ENCODE assay signal across 10 mouse cellular contexts in genomic region chr13:23537006-23537710, GRCm38 (mm10). TPM values are rescaled to one million over a fixed set of nuclear protein-coding genes. Genes with fewer than 3 reads are reported as not detected.
DNase-seq lines count a peak whose midpoint lies in the region; ATAC-seq and TF ChIP-seq lines count a peak whose summit lies in the region.
"Had no signal": no experiment of that assay in that cellular context is flagged by ENCODE, and none has a peak within 500 bp of the region (broad histone marks: within the 10 kb centered on the region; RNA-seq: fewer than 3 reads in every experiment).

No protein-coding gene starts in this region.

- peaks cover 30% of the 10 kb centered on the region for H3K4me1 ChIP-seq in heart, embryonic 15.5 days (replicated peaks)
- peaks cover 9 to 58% of the 10 kb centered on the region in 2 experiments; a peak in 3 of 4 replicates for H3K4me1 ChIP-seq in CH12.LX (ENCODE audit: control insufficient read depth in 1 of 2, insufficient read depth in 2 of 2)
- H3K4me1 ChIP-seq in forebrain, embryonic 12.5 days, result peaks cover 31% of the 10 kb centered on the region
- peaks cover 22% of the 10 kb centered on the region for H3K4me1 ChIP-seq in limb, embryonic 14.5 days (ENCODE audit: control insufficient read depth, insufficient read depth, low read length)

- no peaks in the 10 kb centered on the region for H3K9me3 ChIP-seq in heart, embryonic 15.5 days (replicated peaks)
- H3K9me3 ChIP-seq in CH12.LX (replicated peaks; ENCODE audit: low read length), result no peaks in the 10 kb centered on the region
- no peaks in the 10 kb centered on the region for H3K9me3 ChIP-seq in forebrain, embryonic 12.5 days
- no peaks in the 10 kb centered on the region for H3K9me3 ChIP-seq in limb, embryonic 14.5 days (ENCODE audit: control insufficient read depth, low read length)
- H3K9me3 ChIP-seq: G1E had no signal

- H3K79me2 ChIP-seq in CH12.LX (replicated peaks; ENCODE audit: control insufficient read depth, extremely low read depth, insufficient read depth, poor library complexity, severe bottlenecking), result no peaks in the 10 kb centered on the region

- no peak for ATAC-seq in heart, embryonic 15.5 days (replicated peaks; ENCODE audit: insufficient number of reproducible peaks, insufficient read depth, low FRiP score, low read depth)
- ATAC-seq in forebrain, embryonic 12.5 days (ENCODE audit: low FRiP score), result no peak
- ATAC-seq in limb, embryonic 14.5 days (ENCODE audit: low FRiP score, low read depth), result no peak
- no peak for ATAC-seq in erythroid progenitor cell, adult 5-6 weeks (replicated peaks; ENCODE audit: low FRiP score, poor library complexity, severe bottlenecking)

- TF ChIP-seq POLR2A in CH12.LX (IDR thresholded peaks at IDR 0.05; ENCODE audit: low read depth, low read length), result no peak
- no peak for TF ChIP-seq POLR2A in limb, embryonic 14.5 days (IDR thresholded peaks at IDR 0.05; ENCODE audit: borderline replicate concordance, extremely low read depth, insufficient read depth, insufficient read length)

- intact Hi-C loops in heart, postnatal 14 days (cut with DNase I), result no loop called here
- intact Hi-C loops in left cerebral cortex, postnatal 36 days (cut with DNase I), result loop anchor here (10.0 kb wide), 1 partner anchor 1822 kb away; the partner anchor contains the start of genes Hist1h2ai, Hist1h2bl and Hist1h3h

- H3K27me3 ChIP-seq in heart, embryonic 15.5 days, result no peaks in the 10 kb centered on the region
- no peaks in the 10 kb centered on the region for H3K27me3 ChIP-seq in CH12.LX (replicated peaks)
- H3K27me3 ChIP-seq in forebrain, embryonic 12.5 days, result no peaks in the 10 kb centered on the region
- H3K27me3 ChIP-seq in limb, embryonic 14.5 days (ENCODE audit: control insufficient read depth, insufficient read depth, low read length), result no peaks in the 10 kb centered on the region

- in situ Hi-C loops in CH12.LX (cut with MboI; ENCODE audit: low pct_ligation_motif_present, low pct_unique_long_range_greater_than_20kb, low sequenced_read_pairs), result no loop called here

- no peak overlapping the region for H3K4me3 ChIP-seq in heart, embryonic 15.5 days
- H3K4me3 ChIP-seq in CH12.LX (replicated peaks in 1 of 3; ENCODE audit: low read depth in 2 of 3, low read length in 2 of 3, poor library complexity in 1 of 3), result peak overlapping the region in 1 of 3 experiments; percentile 55
- H3K4me3 ChIP-seq in forebrain, embryonic 12.5 days (replicated peaks), result peak overlapping the region; percentile 50
- H3K4me3 ChIP-seq in limb, embryonic 14.5 days (replicated peaks; ENCODE audit: low read length), result peak overlapping the region; percentile 55; the same call in 1 of the 2 replicates

- no peak for TF ChIP-seq CTCF in CH12.LX (conservative IDR thresholded peaks at IDR 0.05 in 1 of 2, IDR thresholded peaks at IDR 0.05 in 1 of 2; ENCODE audit: low read depth in 2 of 2, low read length in 2 of 2)

- DNase-seq in heart, postnatal 14 days, result no peak
- no peak for DNase-seq in CH12.LX (ENCODE audit: extremely low read depth)
- no peak for DNase-seq in limb, embryonic 14.5 days (ENCODE audit: low spot score)
- no peak for DNase-seq in left cerebral cortex, postnatal 36 days (ENCODE audit: low spot score in 2 of 2)
- no peak for DNase-seq in frontal cortex, postnatal 36 days (ENCODE audit: low spot score in 2 of 2)
- DNase-seq: thymus, adult 18-20 months had no signal

- TF ChIP-seq RAD21 in CH12.LX (IDR thresholded peaks at IDR 0.05; ENCODE audit: low read depth, low read length), result no peak

- peak overlapping the region; percentile 79; the same call in 1 of the 2 replicates for H3K4me2 ChIP-seq in heart, embryonic 15.5 days
- H3K4me2 ChIP-seq in CH12.LX (ENCODE audit: insufficient read depth, low read depth, poor library complexity, severe bottlenecking), result peak overlapping the region; percentile 81
- peak overlapping the region; percentile 58 for H3K4me2 ChIP-seq in forebrain, embryonic 12.5 days
- H3K4me2 ChIP-seq in limb, embryonic 14.5 days (replicated peaks; ENCODE audit: low read depth, low read length, severe bottlenecking), result peak overlapping the region; percentile 49

- H3K36me3 ChIP-seq in heart, embryonic 15.5 days, result no peaks in the 10 kb centered on the region
- H3K36me3 ChIP-seq in CH12.LX (replicated peaks in 1 of 2; ENCODE audit: control insufficient read depth in 1 of 2, insufficient read depth in 1 of 2, low read length in 1 of 2), result no peaks in the 10 kb centered on the region
- no peaks in the 10 kb centered on the region for H3K36me3 ChIP-seq in forebrain, embryonic 12.5 days (replicated peaks)
- no peaks in the 10 kb centered on the region for H3K36me3 ChIP-seq in limb, embryonic 14.5 days (ENCODE audit: control insufficient read depth, insufficient read depth, low read length)
- H3K36me3 ChIP-seq: G1E had no signal

- dilution Hi-C loops in CH12.LX (cut with MboI; ENCODE audit: extremely low pct_ligation_motif_present, extremely low pct_unique_long_range_greater_than_20kb, low sequenced_read_pairs), result no loop called here

- TF ChIP-seq EP300 in CH12.LX (IDR thresholded peaks at IDR 0.05; ENCODE audit: low read length), result no peak

- H3K9ac ChIP-seq in heart, embryonic 15.5 days, result no peak overlapping the region
- peak overlapping the region; percentile 95 for H3K9ac ChIP-seq in CH12.LX (ENCODE audit: insufficient read depth, low read depth)
- H3K9ac ChIP-seq in forebrain, embryonic 12.5 days, result peak overlapping the region; percentile 63; the same call in 1 of the 2 replicates
- no peak overlapping the region for H3K9ac ChIP-seq in limb, embryonic 14.5 days (ENCODE audit: low read depth, low read length, severe bottlenecking)

- 73% methylated on average over 3 of the region's 3 CpGs for WGBS in heart, embryonic 15.5 days
- WGBS in forebrain, embryonic 12.5 days, result 77% methylated on average over 3 of the region's 3 CpGs
- 65% methylated on average over 3 of the region's 3 CpGs for WGBS in limb, embryonic 14.5 days

- H3K27ac ChIP-seq in heart, embryonic 15.5 days, result no peak overlapping the region
- H3K27ac ChIP-seq in CH12.LX (ENCODE audit: insufficient read depth, low read depth), result peak overlapping the region; percentile 56
- H3K27ac ChIP-seq in forebrain, embryonic 12.5 days, result 0 out of 2 replicates have a peak overlapping the region, but pooled peaks have one; percentile 58
- no peak overlapping the region for H3K27ac ChIP-seq in limb, embryonic 14.5 days (replicated peaks; ENCODE audit: low read depth, low read length)

RNA-seq across cellular contexts. Expression of gene Hist1h3g, which starts 1.9 kb away (rescaled TPM):
- 1.6 and 3.1 TPM in 2 replicates for polyA plus RNA-seq in heart, embryonic 15.5 days (2015; fragmentation: Nextera tagmentation; extraction: Ambion mirVana)
- total RNA-seq in heart, postnatal 14 days (2021), result 10 to 100 TPM; 13.1 to 34.3 TPM
- total RNA-seq in CH12.LX (2012; rRNA removed) (608 and 749 TPM in 2 replicates), CH12.LX (2014; rRNA removed) (50.1 and 75.3 TPM in 2 replicates)
- polyA plus RNA-seq in CH12.LX (2012; ENCODE audit: insufficient read length, low read depth), result 3.4 and 3.6 TPM in 2 replicates
- 7.2 and 8.3 TPM in 2 replicates for polyA plus RNA-seq in forebrain, embryonic 12.5 days (2016; fragmentation: Nextera tagmentation; extraction: Ambion mirVana)
- 32.6 and 62.7 TPM in 2 replicates for polyA plus RNA-seq in limb, embryonic 14.5 days (2012; rRNA removed)
- 4.1 and 6.7 TPM in 2 replicates for polyA plus RNA-seq in limb, embryonic 14.5 days (2014; fragmentation: Nextera tagmentation; extraction: Ambion mirVana)
- 573 TPM in 2 replicates for total RNA-seq in erythroid progenitor cell, adult 5-6 weeks (2015; ENCODE audit: low replicate concordance)
- total RNA-seq in erythroid progenitor cell, adult 5-6 weeks (2017; ENCODE audit: low replicate concordance), result 250 and 889 TPM in 2 replicates
- total RNA-seq in left cerebral cortex, postnatal 36 days (2021), result 1 to 10 TPM; 3.6 to 4.6 TPM

RNA-seq across cellular contexts. Expression of gene Hist1h2af, which starts 3.5 kb away (rescaled TPM):
- 2.2 and 2.6 TPM in 2 replicates for polyA plus RNA-seq in heart, embryonic 15.5 days (2015; fragmentation: Nextera tagmentation; extraction: Ambion mirVana)
- total RNA-seq in heart, postnatal 14 days (2021), result 100 to 1,000 TPM in 1 of 2 experiments, 10 to 100 TPM in 1; 49.0 to 131 TPM
- total RNA-seq in CH12.LX (2012; rRNA removed) (824 and 932 TPM in 2 replicates), CH12.LX (2014; rRNA removed) (45.2 and 57.1 TPM in 2 replicates)
- polyA plus RNA-seq in CH12.LX (2012; ENCODE audit: insufficient read length, low read depth), result 68.6 and 97.0 TPM in 2 replicates
- polyA plus RNA-seq in forebrain, embryonic 12.5 days (2016; fragmentation: Nextera tagmentation; extraction: Ambion mirVana), result 9.3 and 10.7 TPM in 2 replicates
- 557 and 662 TPM in 2 replicates for polyA plus RNA-seq in limb, embryonic 14.5 days (2012; rRNA removed)
- polyA plus RNA-seq in limb, embryonic 14.5 days (2014; fragmentation: Nextera tagmentation; extraction: Ambion mirVana), result 9.1 and 11.0 TPM in 2 replicates
- 180 and 320 TPM in 2 replicates for total RNA-seq in erythroid progenitor cell, adult 5-6 weeks (2015; ENCODE audit: low replicate concordance)
- total RNA-seq in erythroid progenitor cell, adult 5-6 weeks (2017; ENCODE audit: low replicate concordance), result 7,936 and 7,993 TPM in 2 replicates
- 1 to 10 TPM; 6.2 to 7.0 TPM for total RNA-seq in left cerebral cortex, postnatal 36 days (2021)

RNA-seq across cellular contexts. Expression of gene Hist1h2bh, which starts 6.0 kb away (rescaled TPM):
- 0.61 and 0.74 TPM in 2 replicates for polyA plus RNA-seq in heart, embryonic 15.5 days (2015; fragmentation: Nextera tagmentation; extraction: Ambion mirVana)
- 1 to 10 TPM; 3.7 to 7.4 TPM for total RNA-seq in heart, postnatal 14 days (2021)
- total RNA-seq in CH12.LX (2012; rRNA removed) (261 and 290 TPM in 2 replicates), CH12.LX (2014; rRNA removed) (5.7 and 8.0 TPM in 2 replicates)
- 0.56 and 0.77 TPM in 2 replicates for polyA plus RNA-seq in CH12.LX (2012; ENCODE audit: insufficient read length, low read depth)
- 0.87 and 0.95 TPM in 2 replicates for polyA plus RNA-seq in forebrain, embryonic 12.5 days (2016; fragmentation: Nextera tagmentation; extraction: Ambion mirVana)
- polyA plus RNA-seq in limb, embryonic 14.5 days (2012; rRNA removed), result 5.2 and 6.1 TPM in 2 replicates
- polyA plus RNA-seq in limb, embryonic 14.5 days (2014; fragmentation: Nextera tagmentation; extraction: Ambion mirVana), result 0.48 and 0.57 TPM in 2 replicates
- total RNA-seq in erythroid progenitor cell, adult 5-6 weeks (2015; ENCODE audit: low replicate concordance), result 90.1 and 113 TPM in 2 replicates
- 325 and 367 TPM in 2 replicates for total RNA-seq in erythroid progenitor cell, adult 5-6 weeks (2017; ENCODE audit: low replicate concordance)
- total RNA-seq in left cerebral cortex, postnatal 36 days (2021), result 1 to 10 TPM in 1 of 2 experiments, under 1 TPM in 1; 0.79 to 1.2 TPM

RNA-seq across cellular contexts. Expression of gene Hist1h4h, which starts 6.3 kb away (rescaled TPM):
- 5.4 and 5.7 TPM in 2 replicates for polyA plus RNA-seq in heart, embryonic 15.5 days (2015; fragmentation: Nextera tagmentation; extraction: Ambion mirVana)
- total RNA-seq in heart, postnatal 14 days (2021), result 100 to 1,000 TPM; 465 to 538 TPM
- total RNA-seq in CH12.LX (2012; rRNA removed), result 4,350 and 4,957 TPM in 2 replicates
- total RNA-seq in CH12.LX (2014; rRNA removed), result 14.0 and 19.4 TPM in 2 replicates
- polyA plus RNA-seq in CH12.LX (2012; ENCODE audit: insufficient read length, low read depth), result 3.4 and 5.5 TPM in 2 replicates
- polyA plus RNA-seq in forebrain, embryonic 12.5 days (2016; fragmentation: Nextera tagmentation; extraction: Ambion mirVana), result 7.2 and 8.7 TPM in 2 replicates
- 18.2 and 19.2 TPM in 2 replicates for polyA plus RNA-seq in limb, embryonic 14.5 days (2012; rRNA removed)
- 5.5 and 8.1 TPM in 2 replicates for polyA plus RNA-seq in limb, embryonic 14.5 days (2014; fragmentation: Nextera tagmentation; extraction: Ambion mirVana)
- total RNA-seq in erythroid progenitor cell, adult 5-6 weeks (2015; ENCODE audit: low replicate concordance), result 323 and 492 TPM in 2 replicates
- 3,110 and 3,215 TPM in 2 replicates for total RNA-seq in erythroid progenitor cell, adult 5-6 weeks (2017; ENCODE audit: low replicate concordance)
- 100 to 1,000 TPM; 319 to 326 TPM for total RNA-seq in left cerebral cortex, postnatal 36 days (2021)

RNA-seq across cellular contexts. Expression of gene Hist1h3f, which starts 6.7 kb away (rescaled TPM):
- 0.16 and 0.25 TPM in 2 replicates for polyA plus RNA-seq in heart, embryonic 15.5 days (2015; fragmentation: Nextera tagmentation; extraction: Ambion mirVana)
- 10 to 100 TPM; 21.6 to 40.3 TPM for total RNA-seq in heart, postnatal 14 days (2021)
- total RNA-seq in CH12.LX (2012; rRNA removed) (553 and 608 TPM in 2 replicates), CH12.LX (2014; rRNA removed) (5.1 and 8.0 TPM in 2 replicates)
- polyA plus RNA-seq in CH12.LX (2012; ENCODE audit: insufficient read length, low read depth), result 0.23 and 0.30 TPM in 2 replicates
- 0.99 and 1.5 TPM in 2 replicates for polyA plus RNA-seq in forebrain, embryonic 12.5 days (2016; fragmentation: Nextera tagmentation; extraction: Ambion mirVana)
- 4.1 and 7.4 TPM in 2 replicates for polyA plus RNA-seq in limb, embryonic 14.5 days (2012; rRNA removed)
- polyA plus RNA-seq in limb, embryonic 14.5 days (2014; fragmentation: Nextera tagmentation; extraction: Ambion mirVana), result 0.65 and 1.00 TPM in 2 replicates
- total RNA-seq in erythroid progenitor cell, adult 5-6 weeks (2015; ENCODE audit: low replicate concordance), result 145 and 158 TPM in 2 replicates
- total RNA-seq in erythroid progenitor cell, adult 5-6 weeks (2017; ENCODE audit: low replicate concordance), result 262 and 310 TPM in 2 replicates
- total RNA-seq in left cerebral cortex, postnatal 36 days (2021), result 10 to 100 TPM; 17.9 to 18.2 TPM

Comparison
In these comparisons a context has a peak if more than half of its experiments do, and no peak if none do; other contexts are left out.
1. H3K27ac ChIP-seq: peak in CH12.LX (single experiment) and forebrain, embryonic 12.5 days (single experiment); none in heart, embryonic 15.5 days (single experiment) and limb, embryonic 14.5 days (single experiment).
2. H3K9ac ChIP-seq: peak in CH12.LX (single experiment) and forebrain, embryonic 12.5 days (single experiment); none in heart, embryonic 15.5 days (single experiment) and limb, embryonic 14.5 days (single experiment).
3. RNA of gene Hist1h2af, which starts 3.5 kb away (total RNA-seq): 180 to 7,993 TPM in erythroid progenitor cell, adult 5-6 weeks, 45.2 to 932 TPM in CH12.LX and 49.0 to 131 TPM in heart, postnatal 14 days; 6.2 to 7.0 TPM in left cerebral cortex, postnatal 36 days; every median in the first group is over 4 times any median in the second.
4. Peak in every context shown above with its lines, with median percentiles within 50 percentile points of each other: H3K4me2 ChIP-seq.